In the genomic region with DNA sequence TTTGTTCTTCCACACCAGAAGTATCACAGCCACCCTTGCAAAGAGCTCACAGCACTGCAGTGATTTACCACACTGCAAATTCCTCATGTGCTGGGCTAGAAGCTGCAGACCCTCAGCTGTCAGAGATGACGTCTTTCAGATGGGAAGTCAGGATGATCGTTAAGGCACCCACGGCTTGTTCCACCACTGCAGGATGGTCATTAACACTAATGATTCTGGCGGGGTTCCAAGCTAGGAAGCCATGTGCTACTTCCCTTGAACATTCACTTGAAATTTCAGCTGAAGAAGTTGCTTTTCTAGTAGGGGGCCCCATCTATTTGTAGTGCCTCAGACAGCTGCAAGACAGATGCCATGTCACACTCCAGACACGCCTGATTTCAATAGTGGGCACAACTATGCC, we compare ENCODE assay signal across 13 mouse cellular contexts.
DNase-seq lines count a peak whose midpoint lies in the region; ATAC-seq and TF ChIP-seq lines count a peak whose summit lies in the region.
"Had no signal": no experiment of that assay in that cellular context is flagged by ENCODE, and none has a peak within 500 bp of the region (broad histone marks: within the 10 kb centered on the region; RNA-seq: fewer than 3 reads in every experiment).

No protein-coding gene starts in this region.

- no peak for TF ChIP-seq CTCF in forebrain, postnatal 0 days (IDR thresholded peaks at IDR 0.05; ENCODE audit: low read depth)

- H3K27me3 ChIP-seq in forebrain, postnatal 0 days (ENCODE audit: insufficient read depth, low read length), result no peaks in the 10 kb centered on the region
- no peaks in the 10 kb centered on the region for H3K27me3 ChIP-seq in limb, embryonic 13.5 days

- peak; percentile 4 for DNase-seq in kidney, adult 11 months
- DNase-seq in kidney, adult 18-20 months, result no peak
- DNase-seq in embryo, embryonic 11 days, result peak; percentile 44
- DNase-seq in forebrain, postnatal 0 days, result no peak
- no peak for DNase-seq in urinary bladder, postnatal 10 days (ENCODE audit: low spot score)
- no peak for DNase-seq in cerebellum, adult 9-11 months
- DNase-seq in right cerebral cortex, postnatal 14 days, result no peak
- DNase-seq: cerebellum, postnatal 25 days; gastrocnemius, adult 2 months; right cerebral cortex, postnatal 25 days; thymus, postnatal 36 days had no signal

- H3K9me3 ChIP-seq in forebrain, postnatal 0 days (ENCODE audit: low read length), result no peaks in the 10 kb centered on the region
- no peaks in the 10 kb centered on the region for H3K9me3 ChIP-seq in limb, embryonic 13.5 days

- no peak overlapping the region for H3K4me2 ChIP-seq in forebrain, postnatal 0 days (ENCODE audit: low read depth)
- H3K4me2 ChIP-seq in limb, embryonic 13.5 days (replicated peaks), result no peak overlapping the region

- WGBS in forebrain, postnatal 0 days, result 19% methylated on average over 5 of the region's 5 CpGs
- WGBS in limb, embryonic 13.5 days, result 3% methylated on average over 5 of the region's 5 CpGs

- no peak overlapping the region for H3K27ac ChIP-seq in forebrain, postnatal 0 days (ENCODE audit: low read depth, low read length)
- peak overlapping the region; percentile 29; the same call in 1 of the 2 replicates for H3K27ac ChIP-seq in limb, embryonic 13.5 days
- H3K27ac ChIP-seq: gastrocnemius, adult 2 months had no signal

- no peaks in the 10 kb centered on the region for H3K4me1 ChIP-seq in forebrain, postnatal 0 days (ENCODE audit: insufficient read depth)
- H3K4me1 ChIP-seq in limb, embryonic 13.5 days, result peaks cover 29% of the 10 kb centered on the region

- peak; percentile 48; the same call in 1 of the 2 replicates for ATAC-seq in forebrain, postnatal 0 days
- peak; percentile 86 for ATAC-seq in limb, embryonic 13.5 days (ENCODE audit: low FRiP score, low read depth)
- ATAC-seq: midbrain, embryonic 16.5 days had no signal

- no peak overlapping the region for H3K9ac ChIP-seq in forebrain, postnatal 0 days
- H3K9ac ChIP-seq in limb, embryonic 13.5 days, result no peak overlapping the region

- H3K4me3 ChIP-seq in forebrain, postnatal 0 days (ENCODE audit: low read depth, low read length), result no peak overlapping the region
- H3K4me3 ChIP-seq in limb, embryonic 13.5 days, result no peak overlapping the region
- H3K4me3 ChIP-seq: gastrocnemius, adult 2 months had no signal

- no peaks in the 10 kb centered on the region for H3K36me3 ChIP-seq in forebrain, postnatal 0 days (ENCODE audit: insufficient read depth)
- H3K36me3 ChIP-seq in limb, embryonic 13.5 days, result no peaks in the 10 kb centered on the region

Comparison
In these comparisons a context has a peak if more than half of its experiments do, and no peak if none do; other contexts are left out.
1. DNase-seq: peak in kidney, adult 11 months (single experiment) and embryo, embryonic 11 days (single experiment); none in kidney, adult 18-20 months (single experiment), forebrain, postnatal 0 days (single experiment), urinary bladder, postnatal 10 days (single experiment), cerebellum, adult 9-11 months (single experiment) and right cerebral cortex, postnatal 14 days (single experiment).